In genomic region chr7:112416730-112417513, GRCm38 (mm10) we compare ENCODE assay signal across 14 mouse cellular contexts. TPM values are rescaled to one million over a fixed set of nuclear protein-coding genes. Genes with fewer than 3 reads are reported as not detected.
DNase-seq lines count a peak whose midpoint lies in the region; ATAC-seq lines count a peak whose summit lies in the region.
"Had no signal": no experiment of that assay in that cellular context is flagged by ENCODE, and none has a peak within 500 bp of the region (broad histone marks: within the 10 kb centered on the region; RNA-seq: fewer than 3 reads in every experiment).

No protein-coding gene starts in this region.

- H3K27me3 ChIP-seq in limb, embryonic 12.5 days, result peaks cover 14% of the 10 kb centered on the region
- peaks cover 26% of the 10 kb centered on the region; the same call in 1 of the 2 replicates for H3K27me3 ChIP-seq in limb, embryonic 10.5 days (ENCODE audit: low read depth, poor library complexity, severe bottlenecking)
- H3K27me3 ChIP-seq in forebrain, embryonic 11.5 days (ENCODE audit: control insufficient read depth, insufficient read depth, low read length), result 0 out of 2 replicates have a peak, but pooled peaks cover 2% of the 10 kb centered on the region
- H3K27me3 ChIP-seq in limb, embryonic 13.5 days, result no peaks in the 10 kb centered on the region
- no peaks in the 10 kb centered on the region for H3K27me3 ChIP-seq in stomach, embryonic 16.5 days (ENCODE audit: control insufficient read depth, insufficient read depth, low read length)

- 15% methylated on average over 6 of the region's 7 CpGs for WGBS in limb, embryonic 12.5 days
- 18% methylated on average over 7 of the region's 7 CpGs for WGBS in limb, embryonic 10.5 days
- 10% methylated on average over 7 of the region's 7 CpGs for WGBS in forebrain, embryonic 11.5 days
- 5% methylated on average over 7 of the region's 7 CpGs for WGBS in limb, embryonic 13.5 days
- 21% methylated on average over 6 of the region's 7 CpGs for WGBS in stomach, embryonic 16.5 days

- no peak overlapping the region for H3K9ac ChIP-seq in limb, embryonic 12.5 days (replicated peaks)
- H3K9ac ChIP-seq in forebrain, embryonic 11.5 days (ENCODE audit: low read length), result no peak overlapping the region
- H3K9ac ChIP-seq in limb, embryonic 13.5 days, result no peak overlapping the region
- no peak overlapping the region for H3K9ac ChIP-seq in stomach, embryonic 16.5 days (ENCODE audit: low read length)
- H3K9ac ChIP-seq: liver, embryonic 15.5 days had no signal

- 0 out of 2 replicates have a peak overlapping the region, but pooled peaks have one; percentile 0 for H3K27ac ChIP-seq in limb, embryonic 12.5 days
- no peak overlapping the region for H3K27ac ChIP-seq in limb, embryonic 10.5 days
- no peak overlapping the region for H3K27ac ChIP-seq in forebrain, embryonic 11.5 days (ENCODE audit: low read depth, low read length)
- H3K27ac ChIP-seq in limb, embryonic 13.5 days, result no peak overlapping the region
- peak overlapping the region; percentile 17 for H3K27ac ChIP-seq in stomach, embryonic 16.5 days (ENCODE audit: low read length)
- H3K27ac ChIP-seq: liver, embryonic 15.5 days had no signal

- peak overlapping the region; percentile 49 for H3K4me2 ChIP-seq in limb, embryonic 12.5 days
- peak overlapping the region; percentile 29; the same call in 1 of the 2 replicates for H3K4me2 ChIP-seq in forebrain, embryonic 11.5 days (ENCODE audit: low read depth, low read length, severe bottlenecking)
- peak overlapping the region; percentile 49 for H3K4me2 ChIP-seq in limb, embryonic 13.5 days (replicated peaks)
- H3K4me2 ChIP-seq in stomach, embryonic 16.5 days (ENCODE audit: low read depth, low read length), result no peak overlapping the region
- H3K4me2 ChIP-seq: liver, embryonic 15.5 days had no signal

- no peaks in the 10 kb centered on the region for H3K36me3 ChIP-seq in limb, embryonic 12.5 days
- no peaks in the 10 kb centered on the region for H3K36me3 ChIP-seq in limb, embryonic 10.5 days
- H3K36me3 ChIP-seq in forebrain, embryonic 11.5 days (ENCODE audit: control insufficient read depth, insufficient read depth, low read length), result no peaks in the 10 kb centered on the region
- H3K36me3 ChIP-seq in limb, embryonic 13.5 days, result no peaks in the 10 kb centered on the region
- no peaks in the 10 kb centered on the region for H3K36me3 ChIP-seq in stomach, embryonic 16.5 days (ENCODE audit: control insufficient read depth, insufficient read depth, low read length)
- H3K36me3 ChIP-seq: liver, embryonic 15.5 days had no signal

- H3K4me1 ChIP-seq in limb, embryonic 12.5 days (replicated peaks), result peaks cover 29% of the 10 kb centered on the region
- peaks cover 25% of the 10 kb centered on the region for H3K4me1 ChIP-seq in limb, embryonic 10.5 days
- H3K4me1 ChIP-seq in forebrain, embryonic 11.5 days (replicated peaks; ENCODE audit: control insufficient read depth, insufficient read depth, low read length), result peaks cover 16% of the 10 kb centered on the region
- peaks cover 22% of the 10 kb centered on the region for H3K4me1 ChIP-seq in limb, embryonic 13.5 days
- peaks cover 8% of the 10 kb centered on the region; the same call in 1 of the 2 replicates for H3K4me1 ChIP-seq in stomach, embryonic 16.5 days (ENCODE audit: control insufficient read depth, insufficient read depth, low read length)
- H3K4me1 ChIP-seq: liver, embryonic 15.5 days had no signal

- H3K4me3 ChIP-seq in limb, embryonic 12.5 days (replicated peaks), result no peak overlapping the region
- no peak overlapping the region for H3K4me3 ChIP-seq in limb, embryonic 10.5 days
- no peak overlapping the region for H3K4me3 ChIP-seq in forebrain, embryonic 11.5 days (ENCODE audit: low read depth, low read length)
- H3K4me3 ChIP-seq in limb, embryonic 13.5 days, result no peak overlapping the region
- no peak overlapping the region for H3K4me3 ChIP-seq in stomach, embryonic 16.5 days (replicated peaks; ENCODE audit: low read length)
- H3K4me3 ChIP-seq: liver, embryonic 15.5 days had no signal

- DNase-seq in limb, embryonic 10.5 days (ENCODE audit: low spot score), result no peak
- DNase-seq in forebrain, embryonic 11.5 days (ENCODE audit: low spot score), result no peak
- no peak for DNase-seq in adrenal gland, postnatal 10 days
- DNase-seq in right cerebral cortex, postnatal 10 days (ENCODE audit: low spot score in 2 of 2), result no peak
- DNase-seq in adrenal gland, adult 18-20 months (ENCODE audit: low spot score in 2 of 2), result no peak
- DNase-seq: gastrocnemius, postnatal 25 days; layer of hippocampus, postnatal 36 days; thymus, postnatal 25 days had no signal

- H3K9me3 ChIP-seq in limb, embryonic 12.5 days, result no peaks in the 10 kb centered on the region
- no peaks in the 10 kb centered on the region for H3K9me3 ChIP-seq in limb, embryonic 10.5 days (replicated peaks)
- no peaks in the 10 kb centered on the region for H3K9me3 ChIP-seq in forebrain, embryonic 11.5 days (ENCODE audit: control insufficient read depth, low read length)
- H3K9me3 ChIP-seq in limb, embryonic 13.5 days, result no peaks in the 10 kb centered on the region
- H3K9me3 ChIP-seq in stomach, embryonic 16.5 days (replicated peaks; ENCODE audit: control insufficient read depth, low read length), result no peaks in the 10 kb centered on the region
- H3K9me3 ChIP-seq: liver, embryonic 15.5 days had no signal

- ATAC-seq in limb, embryonic 12.5 days (ENCODE audit: insufficient number of reproducible peaks, insufficient read depth, low FRiP score, low TSS enrichment, low read depth), result no peak; the same call in 1 of the 2 replicates
- no peak for ATAC-seq in forebrain, embryonic 11.5 days (replicated peaks; ENCODE audit: low FRiP score)
- no peak for ATAC-seq in limb, embryonic 13.5 days (ENCODE audit: low FRiP score, low read depth)
- ATAC-seq in stomach, embryonic 16.5 days (ENCODE audit: insufficient read depth, low FRiP score), result peak; percentile 68; the same call in 1 of the 2 replicates

RNA-seq across cellular contexts. Expression of gene Parva, which starts 10.4 kb away (rescaled TPM):
- polyA plus RNA-seq in limb, embryonic 12.5 days (2016; fragmentation: Nextera tagmentation; extraction: Ambion mirVana), result 82.7 and 92.5 TPM in 2 replicates
- 49.6 and 64.3 TPM in 2 replicates for polyA plus RNA-seq in limb, embryonic 10.5 days (2016; fragmentation: Nextera tagmentation; extraction: Ambion mirVana)
- polyA plus RNA-seq in forebrain, embryonic 11.5 days (2014; fragmentation: Nextera tagmentation; extraction: Ambion mirVana), result 63.6 and 64.5 TPM in 2 replicates
- 95.6 and 108 TPM in 2 replicates for polyA plus RNA-seq in limb, embryonic 13.5 days (2015; fragmentation: Nextera tagmentation; extraction: Ambion mirVana)
- 132 and 141 TPM in 2 replicates for polyA plus RNA-seq in stomach, embryonic 16.5 days (2015; fragmentation: Nextera tagmentation; extraction: Ambion mirVana)
- total RNA-seq in adrenal gland, postnatal 10 days (2021), result 100 to 1,000 TPM in 1 of 2 experiments, 10 to 100 TPM in 1; 84.3 to 105 TPM
- 10 to 100 TPM; 81.0 to 83.7 TPM for total RNA-seq in adrenal gland, adult 18-20 months (2021)
- total RNA-seq: common myeloid progenitor, adult 5-6 weeks; hematopoietic stem cell, adult 5-6 weeks had no signal

Comparison
In these comparisons a context has a peak if more than half of its experiments do, and no peak if none do; other contexts are left out.
1. H3K27ac ChIP-seq: peak in limb, embryonic 12.5 days (single experiment) and stomach, embryonic 16.5 days (single experiment); none in limb, embryonic 10.5 days (single experiment), forebrain, embryonic 11.5 days (single experiment) and limb, embryonic 13.5 days (single experiment).